Mouse (Mus musculus): ENCODE measurements at regions not wholly inside any gene's neighbourhood (a gene's known extent, or its start where the extent isn't known, plus 50 kb on each side); places are given as distances from the start of the nearest gene placed in this dataset.

DNA sequence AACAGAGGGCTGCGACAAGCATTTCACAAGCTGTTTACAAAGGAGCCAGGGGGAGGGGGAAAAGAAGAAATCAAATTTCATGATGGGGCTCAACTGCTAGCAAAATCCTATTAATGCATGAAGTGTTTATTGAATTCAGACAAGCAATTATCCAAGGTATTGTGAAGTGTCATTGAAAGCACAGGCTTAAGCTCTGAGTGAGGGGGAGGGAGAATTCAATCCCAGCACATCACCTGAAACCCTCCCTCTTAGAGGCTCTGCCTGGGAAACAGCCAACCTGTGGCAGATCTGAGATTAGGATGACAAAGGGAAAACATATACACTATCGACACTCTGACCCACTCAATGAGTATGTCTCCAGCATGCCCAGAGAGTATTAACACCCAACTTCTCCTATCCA is 396.3 kb downstream of the Dmrt2 start:
- Histone ChIP-seq H3K27ac (no peak overlapping the region), H3K9me3 (replicated peaks) (no peaks in the 10 kb centered on the region), H3K36me3 (no peaks in the 10 kb centered on the region), H3K4me1 (no peaks in the 10 kb centered on the region), H3K27me3 (ENCODE audit: low read depth, poor library complexity, severe bottlenecking) (no peaks in the 10 kb centered on the region), H3K4me3 (no peak overlapping the region)
- DNase-seq (ENCODE audit: low spot score): no peak
- WGBS: 80% methylated on average over 2 of the region's 2 CpGs

DNA sequence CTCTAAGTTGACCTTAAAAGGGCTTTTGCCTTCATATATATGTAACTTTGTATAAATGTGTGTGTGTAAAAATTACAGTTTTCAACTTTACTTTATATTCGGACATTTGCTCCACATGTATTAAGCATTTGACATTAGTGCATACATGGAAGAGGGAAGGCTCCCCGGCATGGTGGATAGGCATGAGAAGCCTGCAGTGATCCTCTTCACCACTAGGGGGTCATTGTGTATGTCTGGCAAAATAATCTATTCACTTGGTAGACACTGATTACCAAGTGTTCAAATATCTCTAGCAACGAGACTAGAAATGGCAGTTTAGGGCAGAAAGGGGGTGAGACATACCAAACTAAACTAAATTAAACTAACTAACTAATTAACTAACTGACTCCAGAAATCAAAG is 397.7 kb downstream of the Dmrt2 start:
- DNase-seq (ENCODE audit: low spot score): no peak
- H3K4me3 ChIP-seq: no peak overlapping the region
- no peak overlapping the region for H3K27ac ChIP-seq
- H3K27me3 ChIP-seq (ENCODE audit: low read depth, poor library complexity, severe bottlenecking): no peaks in the 10 kb centered on the region
- H3K36me3 ChIP-seq: no peaks in the 10 kb centered on the region
- H3K9me3 ChIP-seq (replicated peaks): no peaks in the 10 kb centered on the region
- no peaks in the 10 kb centered on the region for H3K4me1 ChIP-seq
- 93% methylated on average over 3 of the region's 3 CpGs for WGBS

DNA sequence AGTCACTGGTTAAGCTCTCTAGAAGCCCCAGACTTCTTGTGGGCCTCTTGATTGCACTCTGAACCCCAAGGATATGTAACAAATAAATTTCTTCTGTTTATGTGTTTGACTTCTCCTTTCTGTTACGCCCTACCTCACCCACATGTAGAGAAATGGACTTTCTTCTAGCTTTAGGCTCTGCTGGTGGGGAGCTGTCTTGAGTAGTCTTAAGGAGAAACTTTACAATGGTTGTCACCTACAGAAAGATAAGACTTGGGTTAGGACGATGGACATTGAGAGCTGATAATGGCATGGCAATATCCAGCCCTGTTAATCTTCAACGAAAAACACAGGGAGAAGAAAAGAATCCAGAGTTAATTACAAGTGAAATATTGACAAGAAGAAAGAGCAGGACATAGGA is 416.1 kb downstream of the Dmrt2 start:
- H3K4me3 ChIP-seq: no peak overlapping the region
- H3K9me3 ChIP-seq (replicated peaks): no peaks in the 10 kb centered on the region
- 82% methylated on average over 3 of the region's 3 CpGs for WGBS
- DNase-seq (ENCODE audit: low spot score): no peak
- H3K27ac ChIP-seq: no peak overlapping the region
- no peaks in the 10 kb centered on the region for H3K27me3 ChIP-seq (ENCODE audit: low read depth, poor library complexity, severe bottlenecking)
- H3K36me3 ChIP-seq: no peaks in the 10 kb centered on the region
- H3K4me1 ChIP-seq: no peaks in the 10 kb centered on the region

DNA sequence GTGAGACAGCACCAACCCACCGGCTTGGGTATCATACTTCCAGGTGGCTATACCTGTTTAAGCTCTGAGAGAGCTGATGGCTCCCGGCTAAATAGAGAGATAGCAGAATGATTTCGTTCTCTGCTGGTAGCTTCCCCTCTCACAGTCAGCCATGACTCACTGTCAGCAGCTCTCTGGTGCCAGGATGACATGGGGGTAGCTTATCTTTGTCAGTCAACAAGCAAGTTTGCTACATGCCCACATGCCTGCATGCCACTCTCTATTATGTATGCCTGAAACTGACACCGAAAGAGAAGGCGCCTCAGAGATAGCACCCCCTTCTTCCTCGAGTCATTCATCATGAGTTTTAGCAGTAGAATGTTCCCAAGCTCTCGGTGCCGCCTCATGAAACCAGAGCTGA is 419.2 kb downstream of the Dmrt2 start:
- DNase-seq (ENCODE audit: low spot score): no peak
- WGBS: 83% methylated on average over 8 of the region's 8 CpGs

DNA sequence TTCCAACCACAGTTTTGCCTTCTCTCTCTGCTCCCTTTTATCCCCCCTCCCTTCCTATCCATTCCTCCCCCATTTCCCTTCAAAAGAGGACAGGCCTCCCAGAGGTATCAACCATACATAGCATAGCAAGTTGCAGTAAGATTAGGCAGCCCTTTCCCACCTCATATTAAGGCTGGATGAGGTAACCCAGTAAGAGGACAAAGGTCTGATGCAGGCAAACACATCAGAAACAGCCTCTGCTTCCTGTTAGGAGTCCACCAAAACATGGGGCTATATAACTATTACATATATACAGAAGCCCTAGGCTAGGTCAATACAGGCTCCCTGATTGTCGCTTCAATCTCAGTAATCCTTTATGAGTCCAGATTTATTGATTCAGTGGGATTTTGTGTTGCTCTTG is 421.6 kb downstream of the Dmrt2 start:
- no peak overlapping the region for H3K27ac ChIP-seq
- DNase-seq (ENCODE audit: low spot score): no peak
- H3K36me3 ChIP-seq: no peaks in the 10 kb centered on the region
- 92% methylated on average over 1 of the region's 1 CpGs for WGBS
- no peaks in the 10 kb centered on the region for H3K4me1 ChIP-seq
- no peaks in the 10 kb centered on the region for H3K9me3 ChIP-seq (replicated peaks)
- H3K27me3 ChIP-seq (ENCODE audit: low read depth, poor library complexity, severe bottlenecking): no peaks in the 10 kb centered on the region
- H3K4me3 ChIP-seq: no peak overlapping the region

More for the DNA sequence above, 419.2 kb downstream of the Dmrt2 start:
- no peak overlapping the region for H3K27ac ChIP-seq
- H3K4me3 ChIP-seq: no peak overlapping the region
- no peaks in the 10 kb centered on the region for H3K4me1 ChIP-seq
- no peaks in the 10 kb centered on the region for H3K36me3 ChIP-seq
- H3K27me3 ChIP-seq (ENCODE audit: low read depth, poor library complexity, severe bottlenecking): no peaks in the 10 kb centered on the region
- no peaks in the 10 kb centered on the region for H3K9me3 ChIP-seq (replicated peaks)

DNA sequence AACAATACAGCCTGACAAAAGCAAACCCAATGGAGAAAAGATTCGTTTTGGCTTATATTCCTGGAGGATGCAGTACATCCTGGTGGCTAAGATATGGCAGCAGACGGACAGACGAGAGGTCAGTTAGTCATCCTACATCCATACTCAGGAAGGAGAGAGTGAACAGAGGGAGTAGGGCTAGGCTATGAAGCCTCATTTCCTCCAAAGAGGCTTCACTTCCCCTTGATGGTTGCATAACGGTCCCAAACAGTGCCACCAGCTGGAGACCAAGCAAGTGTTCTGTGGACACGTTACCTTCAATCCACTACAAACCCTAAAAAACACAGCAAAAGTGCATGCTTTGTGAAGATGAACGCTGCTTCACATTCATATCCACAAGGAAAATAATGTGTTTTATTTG is 442.1 kb downstream of the Dmrt2 start:
- Histone ChIP-seq H3K4me3 (no peak overlapping the region), H3K4me1 (no peaks in the 10 kb centered on the region), H3K27ac (no peak overlapping the region), H3K27me3 (ENCODE audit: low read depth, poor library complexity, severe bottlenecking) (no peaks in the 10 kb centered on the region), H3K36me3 (no peaks in the 10 kb centered on the region), H3K9me3 (replicated peaks) (no peaks in the 10 kb centered on the region)
- DNase-seq (ENCODE audit: low spot score): no peak
- WGBS: 86% methylated on average over 6 of the region's 6 CpGs

DNA sequence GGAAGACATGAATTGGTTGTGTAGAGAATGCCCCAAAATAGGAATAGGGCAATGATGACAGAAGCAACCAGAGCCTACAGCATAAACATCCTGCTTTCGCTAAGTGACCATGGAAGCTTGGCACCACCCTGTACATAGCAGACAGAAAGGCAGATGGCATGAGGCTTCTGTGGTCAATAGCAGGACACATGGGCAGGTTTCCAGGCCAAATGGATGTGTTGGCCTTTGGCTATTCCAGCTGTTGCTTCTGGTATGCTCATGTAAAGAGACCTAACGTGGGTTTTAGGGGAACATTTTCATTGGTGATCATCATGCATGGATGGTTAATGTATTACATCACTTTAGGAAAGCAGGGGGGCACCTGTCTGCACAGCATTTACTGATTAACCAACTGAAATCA is 456.2 kb downstream of the Dmrt2 start:
- WGBS: 84% methylated on average over 2 of the region's 2 CpGs
- Histone ChIP-seq H3K4me3 (no peak overlapping the region), H3K27ac (no peak overlapping the region), H3K36me3 (no peaks in the 10 kb centered on the region), H3K27me3 (ENCODE audit: low read depth, poor library complexity, severe bottlenecking) (no peaks in the 10 kb centered on the region), H3K4me1 (no peaks in the 10 kb centered on the region), H3K9me3 (replicated peaks) (no peaks in the 10 kb centered on the region)
- DNase-seq (ENCODE audit: low spot score): no peak

DNA sequence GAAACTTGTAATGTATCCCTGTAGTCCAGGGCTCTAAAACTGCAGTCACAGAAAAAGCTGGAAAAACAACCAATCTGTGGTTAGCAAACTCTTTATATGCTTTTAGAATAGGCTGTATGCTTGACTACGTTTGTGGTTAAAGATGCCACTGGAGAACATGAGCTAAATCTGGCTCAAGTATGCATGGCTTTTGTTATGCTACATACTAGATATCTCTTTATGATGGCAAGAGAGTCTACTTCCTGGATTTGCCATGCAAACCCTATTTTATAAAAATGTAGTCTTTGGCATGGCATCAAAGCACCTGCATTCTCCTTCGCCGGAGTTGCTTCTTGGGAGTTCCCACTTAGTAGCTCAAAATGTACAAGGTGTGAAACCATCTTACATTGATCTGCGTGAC is 462.2 kb downstream of the Dmrt2 start:
- Histone ChIP-seq H3K27me3 (ENCODE audit: low read depth, poor library complexity, severe bottlenecking) (no peaks in the 10 kb centered on the region), H3K4me1 (peaks cover 8% of the 10 kb centered on the region; the same call in 1 of the 2 replicates), H3K27ac (no peak overlapping the region), H3K4me3 (no peak overlapping the region), H3K36me3 (no peaks in the 10 kb centered on the region), H3K9me3 (replicated peaks) (no peaks in the 10 kb centered on the region)
- WGBS: 91% methylated on average over 4 of the region's 4 CpGs
- no peak for DNase-seq (ENCODE audit: low spot score)

DNA sequence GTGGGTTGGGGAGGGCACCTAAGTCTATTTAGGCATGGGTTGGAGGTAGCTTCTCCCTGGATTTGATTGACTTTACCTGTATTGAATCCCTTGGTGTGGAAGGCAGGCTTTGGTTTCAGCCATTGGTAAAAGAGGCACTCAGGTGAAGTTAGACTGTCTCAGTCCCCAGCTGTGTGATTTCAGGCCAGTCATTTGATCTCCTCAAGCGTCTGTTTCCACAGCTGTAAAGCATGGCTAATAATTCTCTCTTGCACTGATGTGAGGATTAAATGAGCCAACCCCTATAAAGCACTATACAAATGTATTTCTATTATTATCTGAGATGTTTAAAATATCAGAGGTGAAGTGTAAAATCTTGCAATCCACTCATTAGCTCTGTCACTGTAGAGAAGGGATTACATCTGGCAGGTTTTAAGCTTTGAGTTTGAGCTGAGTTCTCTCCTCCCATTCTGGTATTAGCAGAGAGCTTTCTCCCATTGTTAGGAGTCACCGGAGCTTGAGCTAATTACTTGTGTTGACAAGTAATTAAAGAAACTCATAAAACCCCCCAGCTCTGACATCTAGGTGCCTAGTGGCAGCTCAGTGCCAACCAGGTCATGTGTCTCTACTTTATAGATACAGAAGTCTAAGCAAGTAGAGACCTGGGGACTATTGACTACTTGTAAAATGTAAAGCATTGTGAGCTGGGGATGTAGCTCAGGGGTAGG is 463.3 kb downstream of the Dmrt2 start:
- Histone ChIP-seq H3K4me1 (peaks cover 8% of the 10 kb centered on the region; the same call in 1 of the 2 replicates), H3K27me3 (ENCODE audit: low read depth, poor library complexity, severe bottlenecking) (no peaks in the 10 kb centered on the region), H3K36me3 (no peaks in the 10 kb centered on the region), H3K9me3 (replicated peaks) (no peaks in the 10 kb centered on the region), H3K4me3 (no peak overlapping the region), H3K27ac (no peak overlapping the region)
- DNase-seq (ENCODE audit: low spot score): no peak
- 24% methylated on average over 2 of the region's 2 CpGs for WGBS

DNA sequence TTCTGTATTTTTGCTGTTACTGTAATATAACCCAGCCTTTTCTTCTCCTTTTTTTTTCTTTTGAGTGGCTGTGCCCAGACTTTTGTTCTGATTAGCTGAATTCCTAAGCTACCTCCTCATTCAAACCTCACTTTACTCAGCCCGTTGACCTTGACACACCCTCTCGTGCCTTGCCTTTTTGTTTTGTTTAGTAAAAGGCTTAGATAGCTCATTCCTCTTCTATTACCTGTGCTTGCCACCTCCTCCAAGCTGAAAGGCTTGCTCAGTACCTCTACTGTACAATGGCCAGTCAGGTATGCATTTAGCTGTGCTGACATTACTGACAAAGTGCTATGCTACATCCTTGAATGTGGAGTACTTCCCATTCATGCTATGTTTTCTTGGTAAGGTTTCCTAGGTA is 464.2 kb upstream of the Smarca2 start:
- no peaks in the 10 kb centered on the region for H3K9me3 ChIP-seq (replicated peaks)
- no peak overlapping the region for H3K27ac ChIP-seq
- H3K4me3 ChIP-seq: no peak overlapping the region
- DNase-seq (ENCODE audit: low spot score): no peak
- 75% methylated on average over 2 of the region's 2 CpGs for WGBS
- no peaks in the 10 kb centered on the region for H3K36me3 ChIP-seq
- no peaks in the 10 kb centered on the region for H3K27me3 ChIP-seq (ENCODE audit: low read depth, poor library complexity, severe bottlenecking)
- H3K4me1 ChIP-seq: peaks cover 3% of the 10 kb centered on the region; the same call in 1 of the 2 replicates

DNA sequence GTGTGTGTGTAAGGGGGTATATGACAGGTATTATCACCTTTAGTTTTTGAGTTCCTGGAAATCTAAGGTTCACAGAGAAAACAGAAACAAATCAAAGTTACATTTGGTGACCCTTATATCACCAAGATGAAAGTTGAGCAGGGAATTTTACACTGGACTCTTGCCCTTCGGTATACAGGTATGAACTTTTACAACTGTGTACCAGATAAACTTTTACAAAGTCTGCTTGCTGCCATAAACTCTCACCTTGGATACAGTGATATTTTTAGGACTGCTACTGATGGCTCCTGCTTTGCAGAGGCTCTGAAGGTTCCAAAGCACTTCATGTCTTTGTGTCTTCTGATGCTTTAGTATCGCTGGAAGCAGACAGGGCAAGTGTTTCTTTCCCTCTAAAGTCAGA is 461.3 kb upstream of the Smarca2 start:
- no peak overlapping the region for H3K4me3 ChIP-seq
- no peaks in the 10 kb centered on the region for H3K4me1 ChIP-seq
- no peaks in the 10 kb centered on the region for H3K36me3 ChIP-seq
- H3K9me3 ChIP-seq (replicated peaks): no peaks in the 10 kb centered on the region
- H3K27ac ChIP-seq: no peak overlapping the region
- no peak for DNase-seq (ENCODE audit: low spot score)
- 97% methylated on average over 2 of the region's 2 CpGs for WGBS
- H3K27me3 ChIP-seq (ENCODE audit: low read depth, poor library complexity, severe bottlenecking): no peaks in the 10 kb centered on the region

DNA sequence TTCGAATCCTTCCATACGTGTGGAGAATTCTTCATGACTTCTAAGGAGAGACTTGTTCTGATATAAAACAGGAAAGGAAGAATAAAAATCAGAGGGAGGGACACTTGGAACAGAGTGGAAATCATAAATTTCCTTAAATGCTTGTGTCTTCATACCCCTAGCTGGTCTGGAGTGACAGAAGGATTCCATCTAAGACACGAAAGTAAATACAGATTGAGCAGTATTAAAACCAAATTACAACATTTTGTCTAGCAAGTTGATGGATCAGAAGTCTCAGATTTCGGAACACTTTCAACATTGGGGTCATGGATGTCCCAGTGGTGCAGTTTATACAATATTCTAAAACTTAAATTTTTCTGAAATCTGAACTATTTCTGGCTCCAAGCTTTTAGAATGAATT is 453.6 kb upstream of the Smarca2 start:
- no peaks in the 10 kb centered on the region for H3K9me3 ChIP-seq (replicated peaks)
- no peaks in the 10 kb centered on the region for H3K36me3 ChIP-seq
- no peaks in the 10 kb centered on the region for H3K27me3 ChIP-seq (ENCODE audit: low read depth, poor library complexity, severe bottlenecking)
- DNase-seq (ENCODE audit: low spot score): no peak
- H3K4me1 ChIP-seq: no peaks in the 10 kb centered on the region
- H3K4me3 ChIP-seq: no peak overlapping the region
- H3K27ac ChIP-seq: no peak overlapping the region
- 88% methylated on average over 4 of the region's 4 CpGs for WGBS

DNA sequence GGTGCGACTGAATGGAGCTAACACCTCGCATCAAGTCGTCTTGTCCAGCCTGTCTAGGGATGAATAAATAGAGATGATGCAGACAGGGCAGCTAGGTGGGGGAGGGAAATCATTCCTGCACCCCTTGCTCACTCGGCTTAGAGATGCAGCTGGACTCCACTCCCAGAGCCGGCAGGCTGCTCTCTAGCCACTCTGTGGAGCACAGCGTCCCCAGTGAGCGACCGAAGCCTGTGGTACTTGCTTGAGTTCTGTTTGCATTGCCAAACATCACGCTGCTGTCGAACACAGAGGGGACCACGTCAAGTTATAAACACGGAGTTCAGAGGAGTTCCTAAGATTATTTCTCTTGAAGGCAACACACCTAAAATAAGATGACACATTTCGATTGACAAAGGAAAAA is 439.9 kb upstream of the Smarca2 start:
- no peak overlapping the region for H3K4me3 ChIP-seq
- no peak overlapping the region for H3K27ac ChIP-seq

DNA sequence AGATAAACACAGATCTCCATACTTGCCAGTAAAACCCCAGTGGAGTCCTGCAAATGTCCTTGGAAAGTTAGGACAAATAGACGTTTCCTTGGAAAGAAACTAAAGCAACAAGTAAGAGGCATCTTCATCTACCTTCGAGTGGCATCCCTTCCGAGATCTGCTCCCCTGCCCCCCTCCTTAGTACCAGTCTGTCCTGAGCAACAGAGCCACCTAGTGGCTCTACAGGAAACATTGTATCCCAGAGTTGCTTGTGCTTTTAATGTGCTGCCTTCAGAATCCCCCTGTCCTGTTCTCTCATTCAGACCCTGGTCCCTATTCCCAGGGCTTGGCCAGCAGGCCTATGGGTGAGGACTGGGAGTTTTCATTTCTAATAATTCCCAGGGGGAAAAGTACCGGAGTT is 423.1 kb upstream of the Smarca2 start:
- no peaks in the 10 kb centered on the region for H3K36me3 ChIP-seq
- DNase-seq (ENCODE audit: low spot score): no peak
- no peaks in the 10 kb centered on the region for H3K4me1 ChIP-seq
- no peak overlapping the region for H3K27ac ChIP-seq
- 22% methylated on average over 4 of the region's 4 CpGs for WGBS
- H3K9me3 ChIP-seq (replicated peaks): no peaks in the 10 kb centered on the region
- H3K27me3 ChIP-seq (ENCODE audit: low read depth, poor library complexity, severe bottlenecking): no peaks in the 10 kb centered on the region
- H3K4me3 ChIP-seq: no peak overlapping the region

More for the DNA sequence above, 439.9 kb upstream of the Smarca2 start:
- no peaks in the 10 kb centered on the region for H3K9me3 ChIP-seq (replicated peaks)
- no peaks in the 10 kb centered on the region for H3K36me3 ChIP-seq
- no peaks in the 10 kb centered on the region for H3K4me1 ChIP-seq
- no peaks in the 10 kb centered on the region for H3K27me3 ChIP-seq (ENCODE audit: low read depth, poor library complexity, severe bottlenecking)
- no peak for DNase-seq (ENCODE audit: low spot score)
- 55% methylated on average over 13 of the region's 13 CpGs for WGBS

Measured in limb, embryonic 10.5 days (tissue).